Mouse (Mus musculus): ENCODE measurements around the gene Rgl2. TPM values are rescaled to one million over a fixed set of nuclear protein-coding genes. Genes with fewer than 3 reads are reported as not detected.

Gene Rgl2
- polyA plus RNA-seq, 1 experiment from 2014 or later = 43.2 TPM

- Histone ChIP-seq H3K27me3 (ENCODE audit: low read depth, poor library complexity, severe bottlenecking) (no peaks in the 10 kb centered on the region), H3K27ac (no peak overlapping the region), H3K36me3 (peaks cover 70% of the 10 kb centered on the region), H3K9me3 (replicated peaks) (no peaks in the 10 kb centered on the region), H3K4me1 (peaks cover 21% of the 10 kb centered on the region), H3K4me3 (no peak overlapping the region)
- DNase-seq (ENCODE audit: low spot score) = no peak
- 93% methylated on average over 13 of the region's 13 CpGs for WGBS
Observed at GRCm38 (mm10) chr17:33959135-33959534, 29.8 kb downstream of the Rgl2 start.

- Histone ChIP-seq H3K9me3 (replicated peaks) (no peaks in the 10 kb centered on the region), H3K27me3 (ENCODE audit: low read depth, poor library complexity, severe bottlenecking) (no peaks in the 10 kb centered on the region), H3K27ac (no peak overlapping the region), H3K4me1 (peaks cover 15% of the 10 kb centered on the region), H3K4me3 (no peak overlapping the region), H3K36me3 (peaks cover 69% of the 10 kb centered on the region)
- WGBS = 92% methylated on average over 15 of the region's 15 CpGs
- no peak for DNase-seq (ENCODE audit: low spot score)
Observed at GRCm38 (mm10) chr17:33959948-33960347, 30.6 kb downstream of the Rgl2 start.

GRCm38 (mm10) chr17:33962876-33963275 lies 33.5 kb downstream of the Rgl2 start:
- Histone ChIP-seq H3K27me3 (ENCODE audit: low read depth, poor library complexity, severe bottlenecking) (no peaks in the 10 kb centered on the region), H3K36me3 (peaks cover 88% of the 10 kb centered on the region), H3K9me3 (replicated peaks) (no peaks in the 10 kb centered on the region), H3K4me1 (no peaks in the 10 kb centered on the region), H3K4me3 (no peak overlapping the region), H3K27ac (no peak overlapping the region)
- 93% methylated on average over 7 of the region's 7 CpGs for WGBS
- no peak for DNase-seq (ENCODE audit: low spot score)

GRCm38 (mm10) chr17:33965082-33965845 lies 35.9 kb downstream of the Rgl2 start:
- Histone ChIP-seq H3K36me3 (peaks cover 64% of the 10 kb centered on the region), H3K27ac (no peak overlapping the region), H3K27me3 (ENCODE audit: low read depth, poor library complexity, severe bottlenecking) (no peaks in the 10 kb centered on the region), H3K4me3 (no peak overlapping the region), H3K4me1 (no peaks in the 10 kb centered on the region), H3K9me3 (replicated peaks) (no peaks in the 10 kb centered on the region)
- WGBS = 95% methylated on average over 17 of the region's 17 CpGs
- DNase-seq (ENCODE audit: low spot score) = no peak

- no peaks in the 10 kb centered on the region for H3K4me1 ChIP-seq
- no peaks in the 10 kb centered on the region for H3K27me3 ChIP-seq (ENCODE audit: low read depth, poor library complexity, severe bottlenecking)
- 89% methylated on average over 16 of the region's 16 CpGs for WGBS
- no peak overlapping the region for H3K4me3 ChIP-seq
- peaks cover 57% of the 10 kb centered on the region for H3K36me3 ChIP-seq
- no peak for DNase-seq (ENCODE audit: low spot score)
- H3K9me3 ChIP-seq (replicated peaks) = no peaks in the 10 kb centered on the region
- H3K27ac ChIP-seq = no peak overlapping the region
Observed at GRCm38 (mm10) chr17:33965846-33966550, 36.7 kb downstream of the Rgl2 start.

GRCm38 (mm10) chr17:33968489-33968888 lies 39.1 kb downstream of the Rgl2 start:
- H3K4me1 ChIP-seq = no peaks in the 10 kb centered on the region
- no peak overlapping the region for H3K4me3 ChIP-seq
- DNase-seq (ENCODE audit: low spot score) = peak; percentile 91
- WGBS = 4% methylated on average over 9 of the region's 9 CpGs
- H3K27ac ChIP-seq = no peak overlapping the region
- H3K36me3 ChIP-seq = peaks cover 32% of the 10 kb centered on the region
- no peaks in the 10 kb centered on the region for H3K9me3 ChIP-seq (replicated peaks)
- no peaks in the 10 kb centered on the region for H3K27me3 ChIP-seq (ENCODE audit: low read depth, poor library complexity, severe bottlenecking)

GRCm38 (mm10) chr17:33968927-33969326 lies 39.6 kb downstream of the Rgl2 start:
- no peak for DNase-seq (ENCODE audit: low spot score)
- no peak overlapping the region for H3K27ac ChIP-seq

GRCm38 (mm10) chr17:33969394-33969793 lies 40.1 kb downstream of the Rgl2 start:
- Histone ChIP-seq H3K4me3 (no peak overlapping the region), H3K4me1 (no peaks in the 10 kb centered on the region), H3K27me3 (ENCODE audit: low read depth, poor library complexity, severe bottlenecking) (no peaks in the 10 kb centered on the region), H3K9me3 (replicated peaks) (no peaks in the 10 kb centered on the region), H3K27ac (no peak overlapping the region), H3K36me3 (peaks cover 24% of the 10 kb centered on the region)
- 72% methylated on average over 4 of the region's 4 CpGs for WGBS
- DNase-seq (ENCODE audit: low spot score) = no peak

More at GRCm38 (mm10) chr17:33968927-33969326, 39.6 kb downstream of the Rgl2 start:
- no peaks in the 10 kb centered on the region for H3K27me3 ChIP-seq (ENCODE audit: low read depth, poor library complexity, severe bottlenecking)
- H3K4me1 ChIP-seq = no peaks in the 10 kb centered on the region
- H3K36me3 ChIP-seq = peaks cover 28% of the 10 kb centered on the region
- WGBS = 30% methylated on average over 5 of the region's 5 CpGs
- no peak overlapping the region for H3K4me3 ChIP-seq
- H3K9me3 ChIP-seq (replicated peaks) = no peaks in the 10 kb centered on the region

GRCm38 (mm10) chr17:33972691-33973090 lies 43.3 kb downstream of the Rgl2 start:
- H3K27me3 ChIP-seq (ENCODE audit: low read depth, poor library complexity, severe bottlenecking) = peaks cover 19% of the 10 kb centered on the region
- H3K36me3 ChIP-seq = no peaks in the 10 kb centered on the region
- no peak overlapping the region for H3K4me3 ChIP-seq
- H3K9me3 ChIP-seq (replicated peaks) = no peaks in the 10 kb centered on the region
- WGBS = 9% methylated on average over 1 of the region's 1 CpGs
- H3K4me1 ChIP-seq = peaks cover under 1% of the 10 kb centered on the region
- H3K27ac ChIP-seq = no peak overlapping the region
- peak; percentile 71 for DNase-seq (ENCODE audit: low spot score)

GRCm38 (mm10) chr17:33973572-33973971 lies 44.2 kb downstream of the Rgl2 start:
- WGBS = 67% methylated on average over 3 of the region's 3 CpGs
- no peak overlapping the region for H3K4me3 ChIP-seq
- DNase-seq (ENCODE audit: low spot score) = no peak
- H3K27ac ChIP-seq = no peak overlapping the region
- no peaks in the 10 kb centered on the region for H3K9me3 ChIP-seq (replicated peaks)
- H3K4me1 ChIP-seq = peaks cover 10% of the 10 kb centered on the region
- H3K36me3 ChIP-seq = no peaks in the 10 kb centered on the region
- peaks cover 28% of the 10 kb centered on the region for H3K27me3 ChIP-seq (ENCODE audit: low read depth, poor library complexity, severe bottlenecking)

GRCm38 (mm10) chr17:33977861-33978557 lies 48.7 kb downstream of the Rgl2 start:
- peak; percentile 35 for DNase-seq (ENCODE audit: low spot score)
- no peaks in the 10 kb centered on the region for H3K36me3 ChIP-seq
- H3K4me3 ChIP-seq = peak overlapping the region; percentile 53
- WGBS = 3% methylated on average over 57 of the region's 57 CpGs
- H3K27ac ChIP-seq = peak overlapping the region; percentile 46; the same call in 1 of the 2 replicates
- H3K27me3 ChIP-seq (ENCODE audit: low read depth, poor library complexity, severe bottlenecking) = peaks cover 50% of the 10 kb centered on the region
- H3K4me1 ChIP-seq = peaks cover 29% of the 10 kb centered on the region
- no peaks in the 10 kb centered on the region for H3K9me3 ChIP-seq (replicated peaks)

- Histone ChIP-seq H3K4me1 (peaks cover 29% of the 10 kb centered on the region), H3K36me3 (no peaks in the 10 kb centered on the region), H3K27me3 (ENCODE audit: low read depth, poor library complexity, severe bottlenecking) (peaks cover 50% of the 10 kb centered on the region), H3K4me3 (peak overlapping the region; percentile 53), H3K27ac (peak overlapping the region; percentile 46; the same call in 1 of the 2 replicates), H3K9me3 (replicated peaks) (no peaks in the 10 kb centered on the region)
- WGBS = under 1% methylated on average over 17 of the region's 17 CpGs
- DNase-seq (ENCODE audit: low spot score) = peak; percentile 42
Observed at GRCm38 (mm10) chr17:33978631-33979031, 49.3 kb downstream of the Rgl2 start.
